Mouse (Mus musculus) heart, postnatal 25 days (tissue): ENCODE measurements around the gene Csrnp3. TPM values are rescaled to one million over a fixed set of nuclear protein-coding genes. Genes with fewer than 3 reads are reported as not detected.

ENCODE experiments used
- DNase-seq: peaks from one replicate; pipeline ENCODE4 v3.0.0; 2022; ENCODE audit warnings: low spot score
- intact Hi-C: fragments of 180-260 bp; cut with DNase I; formaldehyde crosslinking; loops from one replicate; pipeline ENCODE4 v1.15.1; 2025
- total RNA-seq, 2 experiments: library from RNA; stranded (reverse); gene quantifications; 2 replicates each; pipeline ENCODE4 v1.2.3; 2021

Gene Csrnp3
- total RNA-seq, 2 experiments from 2014 or later: 0.22 to 0.23 TPM

- no peak for DNase-seq
- intact Hi-C loops: no loop called here
These were observed 235.2 kb downstream of the Csrnp3 start for GRCm38 (mm10) chr2:66080731-66081130.

Other genes starting within 250 kb of the Csrnp3 start
- under 1 TPM; 0.42 to 0.67 TPM for gene Scn2a, start 225.0 kb upstream of the Csrnp3 start, total RNA-seq